Mouse (Mus musculus) midbrain, embryonic 12.5 days (tissue): ENCODE results near the gene Lmna. TPM values are rescaled to one million over a fixed set of nuclear protein-coding genes. Genes with fewer than 3 reads are reported as not detected.

Experiments used
- ATAC-seq: fragments of 200-750 bp; cut with Nextera tagmentation; 2 replicates; pipeline ENCODE4 v1.8.0; 2017; ENCODE audit warnings: low read depth, moderate TSS enrichment, moderate library complexity; ENCODE audit not compliant: low FRiP score
- H3K27ac ChIP-seq: fragments of 300-500 bp; sonication (generic); replicated peaks from 2 replicates; pipeline ENCODE4 v1.5.1; 2016; ENCODE audit warnings: mild to moderate bottlenecking
- H3K27me3 ChIP-seq: fragments of 300-500 bp; sonication (generic); 2 replicates; pipeline ENCODE4 v1.6.1; 2016; ENCODE audit warnings: mild to moderate bottlenecking
- H3K36me3 ChIP-seq: fragments of 300-500 bp; sonication (generic); 2 replicates; pipeline ENCODE4 v1.6.1; 2016
- H3K4me1 ChIP-seq: fragments of 300-500 bp; sonication (generic); 2 replicates; pipeline ENCODE4 v1.6.1; 2016
- H3K4me2 ChIP-seq: fragments of 300-500 bp; sonication (generic); replicated peaks from 2 replicates; pipeline ENCODE4 v1.6.1; 2016; ENCODE audit warnings: mild to moderate bottlenecking, moderate library complexity
- H3K4me3 ChIP-seq: fragments of 300-500 bp; sonication (generic); 2 replicates; pipeline ENCODE4 v1.5.1; 2016; ENCODE audit warnings: mild to moderate bottlenecking
- H3K9ac ChIP-seq: fragments of 300-500 bp; sonication (generic); replicated peaks from 2 replicates; pipeline ENCODE4 v1.6.1; 2016; ENCODE audit warnings: mild to moderate bottlenecking, moderate library complexity
- H3K9me3 ChIP-seq: fragments of 300-500 bp; sonication (generic); 2 replicates; pipeline ENCODE4 v1.6.1; 2016; ENCODE audit warnings: mild to moderate bottlenecking
- WGBS: fragments of 180-500 bp; shearing (Covaris S2); methylation state at CpG from one replicate; pipeline ENCODE4 v1.1.7; 2016; 5-methylcytosine and 5-hydroxymethylcytosine counted together
- polyA plus RNA-seq: library from polyadenylated mRNA; unstranded; fragments of >200 nt; fragmentation: Nextera tagmentation; extraction: Ambion mirVana; gene quantifications from 2 replicates; pipeline ENCODE4 v1.2.1, GENCODE M21; 2016

The Lmna gene
- polyA plus RNA-seq, 1 experiment from 2014 or later, result 42.8 TPM

- Histone ChIP-seq H3K27ac (0 out of 2 replicates have a peak overlapping the region, but pooled peaks have one; percentile 15), H3K4me1 (peaks cover 27% of the 10 kb centered on the region), H3K36me3 (no peaks in the 10 kb centered on the region), H3K4me3 (peak overlapping the region; percentile 58), H3K9ac (peak overlapping the region; percentile 68), H3K9me3 (no peaks in the 10 kb centered on the region), H3K27me3 (peaks cover 57% of the 10 kb centered on the region), H3K4me2 (peak overlapping the region; percentile 93)
- ATAC-seq, result peak; percentile 81; the same call in 1 of the 2 replicates
- under 1% methylated on average over 55 of the region's 55 CpGs for WGBS
These were observed 6.9 kb downstream of the Lmna start for GRCm38 (mm10) chr3:88502641-88503504.

GRCm38 (mm10) chr3:88502031-88502571 lies 7.7 kb downstream of the Lmna start:
- H3K36me3 ChIP-seq, result no peaks in the 10 kb centered on the region
- peak overlapping the region; percentile 68 for H3K9ac ChIP-seq
- H3K27ac ChIP-seq, result no peak overlapping the region
- H3K4me3 ChIP-seq, result peak overlapping the region; percentile 58
- peak; percentile 13; the same call in 1 of the 2 replicates for ATAC-seq
- H3K4me2 ChIP-seq, result peak overlapping the region; percentile 93
- H3K4me1 ChIP-seq, result peaks cover 27% of the 10 kb centered on the region
- peaks cover 52% of the 10 kb centered on the region for H3K27me3 ChIP-seq
- WGBS, result 17% methylated on average over 11 of the region's 11 CpGs
- H3K9me3 ChIP-seq, result no peaks in the 10 kb centered on the region

- no peaks in the 10 kb centered on the region for H3K36me3 ChIP-seq
These were observed 8.3 kb downstream of the Lmna start for GRCm38 (mm10) chr3:88501366-88502030.

DNA sequence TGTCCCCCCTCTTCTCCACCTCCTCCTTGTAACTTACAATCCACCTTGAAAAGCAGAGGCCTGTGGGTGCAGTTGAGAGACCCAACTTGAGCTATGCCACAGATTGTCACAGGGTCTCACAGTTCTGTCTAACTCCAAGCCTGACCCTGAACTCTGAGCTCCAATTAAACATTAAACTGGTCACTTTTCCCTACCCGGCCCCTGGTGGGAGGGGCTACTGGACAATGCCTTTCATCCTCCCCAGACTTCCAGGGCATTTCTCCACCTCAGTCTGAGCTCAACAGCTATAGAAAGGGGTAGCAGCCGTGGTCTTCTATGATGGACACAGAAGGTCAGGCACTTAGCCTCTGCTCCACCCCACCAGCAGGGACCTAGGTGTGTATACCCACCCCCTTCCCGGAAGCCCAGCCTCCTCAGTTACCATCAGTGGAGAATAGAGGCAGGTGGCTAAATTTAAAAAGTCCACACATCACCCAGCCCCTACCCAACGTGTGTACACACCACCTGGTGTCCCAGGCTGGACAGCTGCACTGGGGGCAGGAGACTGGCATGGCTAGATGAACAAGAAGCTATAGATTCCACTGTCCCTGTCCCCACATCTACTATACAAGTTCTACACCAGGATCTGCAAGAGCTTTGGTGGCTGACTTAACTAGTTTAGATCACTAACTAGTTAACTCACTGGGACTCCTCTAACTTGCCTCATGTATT lies 8.9 kb downstream of the Lmna start:
- no peak for ATAC-seq
- Histone ChIP-seq H3K4me3 (no peak overlapping the region), H3K27me3 (peaks cover 49% of the 10 kb centered on the region), H3K9ac (no peak overlapping the region), H3K9me3 (no peaks in the 10 kb centered on the region), H3K27ac (no peak overlapping the region), H3K4me2 (no peak overlapping the region), H3K36me3 (no peaks in the 10 kb centered on the region), H3K4me1 (peaks cover 27% of the 10 kb centered on the region)
- WGBS, result 48% methylated on average over 4 of the region's 4 CpGs

More at GRCm38 (mm10) chr3:88501366-88502030, 8.3 kb downstream of the Lmna start:
- no peaks in the 10 kb centered on the region for H3K9me3 ChIP-seq
- peak overlapping the region; percentile 93 for H3K4me2 ChIP-seq
- no peak overlapping the region for H3K9ac ChIP-seq
- peaks cover 49% of the 10 kb centered on the region for H3K27me3 ChIP-seq
- H3K27ac ChIP-seq, result no peak overlapping the region
- H3K4me1 ChIP-seq, result peaks cover 27% of the 10 kb centered on the region
- ATAC-seq, result no peak
- 0 out of 2 replicates have a peak overlapping the region, but pooled peaks have one; percentile 58 for H3K4me3 ChIP-seq
- 49% methylated on average over 6 of the region's 6 CpGs for WGBS

GRCm38 (mm10) chr3:88500087-88500486 lies 9.7 kb downstream of the Lmna start:
- Histone ChIP-seq H3K4me1 (peaks cover 27% of the 10 kb centered on the region), H3K4me3 (no peak overlapping the region), H3K9me3 (no peaks in the 10 kb centered on the region), H3K4me2 (no peak overlapping the region), H3K9ac (no peak overlapping the region), H3K27me3 (peaks cover 48% of the 10 kb centered on the region), H3K36me3 (no peaks in the 10 kb centered on the region), H3K27ac (no peak overlapping the region)
- WGBS, result 88% methylated on average over 7 of the region's 7 CpGs
- ATAC-seq, result no peak

GRCm38 (mm10) chr3:88499580-88499979 lies 10.2 kb downstream of the Lmna start:
- Histone ChIP-seq H3K4me3 (no peak overlapping the region), H3K4me2 (no peak overlapping the region), H3K4me1 (peaks cover 27% of the 10 kb centered on the region), H3K9me3 (no peaks in the 10 kb centered on the region), H3K9ac (no peak overlapping the region), H3K27ac (no peak overlapping the region), H3K27me3 (peaks cover 44% of the 10 kb centered on the region), H3K36me3 (no peaks in the 10 kb centered on the region)
- ATAC-seq, result no peak
- 74% methylated on average over 4 of the region's 4 CpGs for WGBS

- no peak overlapping the region for H3K27ac ChIP-seq
- no peaks in the 10 kb centered on the region for H3K9me3 ChIP-seq
- no peaks in the 10 kb centered on the region for H3K36me3 ChIP-seq
- H3K4me3 ChIP-seq, result no peak overlapping the region
- WGBS, result 86% methylated on average over 10 of the region's 10 CpGs
- no peak for ATAC-seq
- peaks cover 14% of the 10 kb centered on the region for H3K27me3 ChIP-seq
- H3K4me1 ChIP-seq, result peaks cover 15% of the 10 kb centered on the region
- H3K9ac ChIP-seq, result no peak overlapping the region
- no peak overlapping the region for H3K4me2 ChIP-seq
These were observed 13.9 kb downstream of the Lmna start for GRCm38 (mm10) chr3:88495741-88496415.

- H3K4me1 ChIP-seq, result peaks cover 12% of the 10 kb centered on the region
- ATAC-seq, result no peak
- WGBS, result 74% methylated on average over 9 of the region's 9 CpGs
- H3K4me2 ChIP-seq, result no peak overlapping the region
- peaks cover 14% of the 10 kb centered on the region for H3K27me3 ChIP-seq
- H3K36me3 ChIP-seq, result no peaks in the 10 kb centered on the region
- H3K9ac ChIP-seq, result no peak overlapping the region
- H3K4me3 ChIP-seq, result no peak overlapping the region
- H3K9me3 ChIP-seq, result no peaks in the 10 kb centered on the region
- no peak overlapping the region for H3K27ac ChIP-seq
These were observed 14.7 kb downstream of the Lmna start for GRCm38 (mm10) chr3:88494836-88495628.

GRCm38 (mm10) chr3:88493706-88494582 lies 15.8 kb downstream of the Lmna start:
- Histone ChIP-seq H3K27me3 (peaks cover 15% of the 10 kb centered on the region), H3K4me3 (no peak overlapping the region), H3K27ac (no peak overlapping the region; the same call in 1 of the 2 replicates), H3K4me2 (no peak overlapping the region), H3K9ac (no peak overlapping the region; the same call in 1 of the 2 replicates), H3K9me3 (no peaks in the 10 kb centered on the region), H3K36me3 (no peaks in the 10 kb centered on the region), H3K4me1 (peaks cover 12% of the 10 kb centered on the region)
- ATAC-seq, result no peak
- WGBS, result 80% methylated on average over 11 of the region's 11 CpGs

GRCm38 (mm10) chr3:88487396-88487795 lies 22.4 kb downstream of the Lmna start:
- H3K4me2 ChIP-seq, result no peak overlapping the region
- no peak overlapping the region for H3K9ac ChIP-seq
- H3K27me3 ChIP-seq, result peaks cover 73% of the 10 kb centered on the region
- peaks cover 18% of the 10 kb centered on the region for H3K4me1 ChIP-seq
- no peak for ATAC-seq
- no peaks in the 10 kb centered on the region for H3K9me3 ChIP-seq
- 93% methylated on average over 1 of the region's 1 CpGs for WGBS
- H3K4me3 ChIP-seq, result no peak overlapping the region
- no peaks in the 10 kb centered on the region for H3K36me3 ChIP-seq
- H3K27ac ChIP-seq, result no peak overlapping the region
